Comparison of ENCODE assay signal across 8 mouse cellular contexts in the genomic region with DNA sequence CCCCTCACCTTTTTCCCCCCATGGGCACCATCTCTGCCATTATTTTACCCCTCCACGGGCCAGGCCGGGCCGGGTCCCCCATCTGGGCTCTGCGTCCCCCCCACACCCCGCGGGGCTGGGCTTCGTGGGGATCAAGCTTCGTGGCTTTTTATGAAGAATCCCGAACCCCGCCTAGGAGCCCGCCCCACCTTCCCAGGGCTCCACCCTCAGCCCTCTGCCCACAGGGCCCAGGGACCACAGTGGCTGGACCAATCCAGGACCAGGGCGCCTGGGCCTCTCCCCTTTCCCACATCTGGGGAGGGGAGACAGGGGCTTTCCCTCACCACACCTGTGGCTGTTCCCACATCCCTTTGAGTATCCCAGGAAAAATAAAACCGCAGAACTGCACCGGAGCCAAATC. TPM values are rescaled to one million over a fixed set of nuclear protein-coding genes. Genes with fewer than 3 reads are reported as not detected.
A peak's percentile ranks its signal among the peaks of the same experiment; 100 is the strongest.
DNase-seq lines count a peak whose midpoint lies in the region; ATAC-seq lines count a peak whose summit lies in the region.

No protein-coding gene starts in this region.

- 2% methylated on average over 14 of the region's 14 CpGs for WGBS in heart, embryonic 10.5 days
- WGBS in forebrain, embryonic 13.5 days = 2% methylated on average over 14 of the region's 14 CpGs
- 3% methylated on average over 14 of the region's 14 CpGs for WGBS in liver, embryonic 15.5 days (ENCODE audit: insufficient replicate concordance)

- ATAC-seq in forebrain, embryonic 13.5 days = no peak
- no peak for ATAC-seq in liver, embryonic 15.5 days (ENCODE audit: insufficient read depth)

- peak overlapping the region; percentile 98 for H3K4me2 ChIP-seq in forebrain, embryonic 13.5 days
- peak overlapping the region; percentile 80 for H3K4me2 ChIP-seq in liver, embryonic 15.5 days

- H3K9me3 ChIP-seq in heart, embryonic 10.5 days = no peaks in the 10 kb centered on the region
- H3K9me3 ChIP-seq in forebrain, embryonic 13.5 days (replicated peaks) = no peaks in the 10 kb centered on the region
- H3K9me3 ChIP-seq in liver, embryonic 15.5 days (replicated peaks) = no peaks in the 10 kb centered on the region

- peaks cover 58% of the 10 kb centered on the region for H3K27me3 ChIP-seq in heart, embryonic 10.5 days (ENCODE audit: insufficient read depth, poor library complexity, severe bottlenecking)
- H3K27me3 ChIP-seq in forebrain, embryonic 13.5 days = peaks cover 23% of the 10 kb centered on the region; the same call in 1 of the 2 replicates
- H3K27me3 ChIP-seq in liver, embryonic 15.5 days = peaks cover 53% of the 10 kb centered on the region

- intact Hi-C loops in heart, postnatal 25 days (cut with DNase I) = no loop called here

- no peaks in the 10 kb centered on the region for H3K36me3 ChIP-seq in heart, embryonic 10.5 days
- no peaks in the 10 kb centered on the region for H3K36me3 ChIP-seq in forebrain, embryonic 13.5 days (ENCODE audit: poor library complexity, severe bottlenecking)
- no peaks in the 10 kb centered on the region for H3K36me3 ChIP-seq in liver, embryonic 15.5 days (replicated peaks)

- DNase-seq in heart, embryonic 10.5 days (ENCODE audit: low spot score) = no peak
- no peak for DNase-seq in heart, postnatal 25 days (ENCODE audit: low spot score)
- peak; percentile 24 for DNase-seq in CD4-positive helper T cell, adult 2 months (ENCODE audit: low read depth, low spot score)
- no peak for DNase-seq in ovary, postnatal 14 days (ENCODE audit: low spot score)
- no peak for DNase-seq in T-cell, adult 2 months (ENCODE audit: low spot score)
- DNase-seq in adrenal gland, postnatal 25 days = no peak

- H3K4me1 ChIP-seq in heart, embryonic 10.5 days = peaks cover 10% of the 10 kb centered on the region
- H3K4me1 ChIP-seq in forebrain, embryonic 13.5 days = peaks cover 32% of the 10 kb centered on the region
- peaks cover 10% of the 10 kb centered on the region for H3K4me1 ChIP-seq in liver, embryonic 15.5 days (replicated peaks)

- H3K27ac ChIP-seq in heart, embryonic 10.5 days = peak overlapping the region; percentile 72
- H3K27ac ChIP-seq in forebrain, embryonic 13.5 days = no peak overlapping the region
- H3K27ac ChIP-seq in liver, embryonic 15.5 days (replicated peaks) = no peak overlapping the region

- peak overlapping the region; percentile 78 for H3K9ac ChIP-seq in forebrain, embryonic 13.5 days
- no peak overlapping the region for H3K9ac ChIP-seq in liver, embryonic 15.5 days

- H3K4me3 ChIP-seq in heart, embryonic 10.5 days = peak overlapping the region; percentile 70
- peak overlapping the region; percentile 57 for H3K4me3 ChIP-seq in forebrain, embryonic 13.5 days
- peak overlapping the region; percentile 51 for H3K4me3 ChIP-seq in liver, embryonic 15.5 days (replicated peaks)

RNA-seq across cellular contexts. Expression of gene Smim12, which starts 7.0 kb away (rescaled TPM):
- polyA plus RNA-seq in heart, embryonic 10.5 days (2016; fragmentation: Nextera tagmentation; extraction: Ambion mirVana) = 83.2 TPM in 2 replicates
- 10 to 100 TPM; 49.2 to 50.6 TPM for total RNA-seq in heart, postnatal 25 days (2021)
- 50.4 and 51.3 TPM in 2 replicates for polyA plus RNA-seq in forebrain, embryonic 13.5 days (2015; fragmentation: Nextera tagmentation; extraction: Ambion mirVana)
- 26.2 and 27.1 TPM in 2 replicates for polyA plus RNA-seq in liver, embryonic 15.5 days (2015; fragmentation: Nextera tagmentation; extraction: Ambion mirVana)
- 48.8 and 55.9 TPM in 2 replicates for total RNA-seq in adrenal gland, postnatal 25 days (2021)
